Mouse (Mus musculus): ENCODE results near the gene Maz. TPM values are rescaled to one million over a fixed set of nuclear protein-coding genes. Genes with fewer than 3 reads are reported as not detected.

The Maz gene
- polyA plus RNA-seq, 1 experiment from 2014 or later: 44.7 TPM

DNA sequence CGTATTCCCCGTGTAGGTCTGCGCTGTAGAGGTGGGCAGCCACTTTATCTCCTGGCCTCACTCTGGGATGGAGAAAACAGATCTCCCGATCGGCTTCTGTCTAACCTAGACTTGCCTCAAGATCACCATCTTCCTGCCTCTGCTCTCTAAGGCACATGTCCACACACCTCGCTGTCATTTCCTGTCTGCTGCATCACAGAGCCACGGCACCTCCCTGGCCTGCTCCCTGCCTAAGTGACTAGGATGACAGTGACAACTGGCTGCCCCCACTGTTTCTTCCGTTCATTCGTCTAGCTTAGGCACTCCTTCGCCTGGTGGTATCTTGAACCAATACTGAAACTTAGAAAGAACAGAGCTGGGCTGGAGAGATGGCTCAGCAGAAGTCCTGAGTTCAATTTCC is 27.3 kb downstream of the Maz start:
- peaks cover 12% of the 10 kb centered on the region; the same call in 1 of the 2 replicates for H3K36me3 ChIP-seq (ENCODE audit: control insufficient read depth, insufficient read depth, low read length)
- H3K27ac ChIP-seq (replicated peaks in 1 of 2; ENCODE audit: control insufficient read depth in 1 of 2, insufficient read depth in 1 of 2, low read depth in 2 of 2, low read length in 2 of 2): no peak overlapping the region
- H3K9me3 ChIP-seq (ENCODE audit: control insufficient read depth, low read length): peaks cover 4% of the 10 kb centered on the region; the same call in 1 of the 2 replicates
- no peak overlapping the region for H3K9ac ChIP-seq (ENCODE audit: low read length)
- no peak overlapping the region for H3K4me2 ChIP-seq (ENCODE audit: low read length)
- H3K27me3 ChIP-seq (ENCODE audit: control insufficient read depth, insufficient read depth, low read length): no peaks in the 10 kb centered on the region
- H3K4me1 ChIP-seq (ENCODE audit: control insufficient read depth in 2 of 2, insufficient read depth in 2 of 2, low read length in 2 of 2): no peaks in the 10 kb centered on the region
- 71% methylated on average over 10 of the region's 10 CpGs for WGBS
- no peak for ATAC-seq (ENCODE audit: insufficient number of reproducible peaks, insufficient read depth, low FRiP score, low read depth)
- H3K4me3 ChIP-seq (ENCODE audit: control insufficient read depth in 1 of 2, insufficient read depth in 1 of 2, low read depth in 1 of 2, low read length in 2 of 2): no peak overlapping the region

DNA sequence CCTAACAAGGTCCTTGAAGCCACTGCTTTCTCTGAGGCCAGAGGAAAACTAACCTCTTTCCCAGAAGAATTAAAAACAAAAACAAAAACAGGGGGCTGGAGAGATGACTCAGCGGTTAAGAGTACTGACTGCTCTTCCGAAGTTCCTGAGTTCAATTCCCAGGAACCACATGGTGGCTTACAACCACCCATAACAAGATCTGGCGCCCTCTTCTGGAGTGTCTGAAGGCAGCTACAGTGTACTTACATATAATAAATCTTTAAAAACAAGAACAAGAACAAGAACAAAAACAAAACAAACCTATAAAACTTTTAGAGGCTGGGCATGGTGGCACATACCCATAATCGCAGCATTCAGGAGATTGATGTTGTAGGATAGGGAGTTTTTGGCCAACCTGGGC is 30.4 kb downstream of the Maz start:
- H3K27me3 ChIP-seq (ENCODE audit: control insufficient read depth, insufficient read depth, low read length): no peaks in the 10 kb centered on the region

DNA sequence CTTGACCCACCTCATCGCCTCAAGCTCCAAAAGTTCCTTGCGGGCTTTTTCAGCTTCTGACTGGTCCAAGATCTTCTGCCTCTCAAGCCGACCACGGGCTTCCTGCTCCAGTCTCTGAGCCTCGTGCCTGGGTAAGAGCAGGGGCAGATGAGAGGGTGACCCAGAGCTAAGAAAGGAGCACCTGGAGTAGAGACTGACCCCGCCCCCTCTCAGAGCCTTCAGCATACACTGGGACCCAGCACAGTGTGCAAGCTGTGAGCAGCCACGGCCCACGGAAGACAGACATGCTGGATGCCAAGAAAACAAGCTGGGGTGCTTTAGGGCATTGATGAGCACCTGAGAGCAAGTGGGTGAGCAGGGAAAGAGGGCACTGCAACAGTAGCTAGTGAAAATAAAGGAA is 38.0 kb downstream of the Maz start:
- Histone ChIP-seq H3K27ac (replicated peaks in 1 of 2; ENCODE audit: control insufficient read depth in 1 of 2, insufficient read depth in 1 of 2, low read depth in 2 of 2, low read length in 2 of 2) (no peak overlapping the region), H3K9ac (ENCODE audit: low read length) (no peak overlapping the region), H3K4me3 (ENCODE audit: control insufficient read depth in 1 of 2, insufficient read depth in 1 of 2, low read depth in 1 of 2, low read length in 2 of 2) (no peak overlapping the region), H3K4me2 (ENCODE audit: low read length) (no peak overlapping the region), H3K4me1 (ENCODE audit: control insufficient read depth in 2 of 2, insufficient read depth in 2 of 2, low read length in 2 of 2) (0 out of 4 replicates have a peak, but pooled peaks cover 0 to 5% of the 10 kb centered on the region in 2 experiments), H3K36me3 (ENCODE audit: control insufficient read depth, insufficient read depth, low read length) (0 out of 2 replicates have a peak, but pooled peaks cover 2% of the 10 kb centered on the region), H3K9me3 (ENCODE audit: control insufficient read depth, low read length) (no peaks in the 10 kb centered on the region), H3K27me3 (ENCODE audit: control insufficient read depth, insufficient read depth, low read length) (no peaks in the 10 kb centered on the region)
- WGBS: 65% methylated on average over 8 of the region's 8 CpGs
- ATAC-seq (ENCODE audit: insufficient number of reproducible peaks, insufficient read depth, low FRiP score, low read depth): no peak

More for the DNA sequence above, 30.4 kb downstream of the Maz start:
- no peaks in the 10 kb centered on the region for H3K4me1 ChIP-seq (ENCODE audit: control insufficient read depth in 2 of 2, insufficient read depth in 2 of 2, low read length in 2 of 2)
- H3K9ac ChIP-seq (ENCODE audit: low read length): no peak overlapping the region
- ATAC-seq (ENCODE audit: insufficient number of reproducible peaks, insufficient read depth, low FRiP score, low read depth): no peak
- no peak overlapping the region for H3K4me2 ChIP-seq (ENCODE audit: low read length)
- no peak overlapping the region for H3K27ac ChIP-seq (replicated peaks in 1 of 2; ENCODE audit: control insufficient read depth in 1 of 2, insufficient read depth in 1 of 2, low read depth in 2 of 2, low read length in 2 of 2)
- 81% methylated on average over 4 of the region's 4 CpGs for WGBS
- H3K9me3 ChIP-seq (ENCODE audit: control insufficient read depth, low read length): peaks cover 4% of the 10 kb centered on the region; the same call in 1 of the 2 replicates
- no peak overlapping the region for H3K4me3 ChIP-seq (ENCODE audit: control insufficient read depth in 1 of 2, insufficient read depth in 1 of 2, low read depth in 1 of 2, low read length in 2 of 2)
- peaks cover 12% of the 10 kb centered on the region; the same call in 1 of the 2 replicates for H3K36me3 ChIP-seq (ENCODE audit: control insufficient read depth, insufficient read depth, low read length)

DNA sequence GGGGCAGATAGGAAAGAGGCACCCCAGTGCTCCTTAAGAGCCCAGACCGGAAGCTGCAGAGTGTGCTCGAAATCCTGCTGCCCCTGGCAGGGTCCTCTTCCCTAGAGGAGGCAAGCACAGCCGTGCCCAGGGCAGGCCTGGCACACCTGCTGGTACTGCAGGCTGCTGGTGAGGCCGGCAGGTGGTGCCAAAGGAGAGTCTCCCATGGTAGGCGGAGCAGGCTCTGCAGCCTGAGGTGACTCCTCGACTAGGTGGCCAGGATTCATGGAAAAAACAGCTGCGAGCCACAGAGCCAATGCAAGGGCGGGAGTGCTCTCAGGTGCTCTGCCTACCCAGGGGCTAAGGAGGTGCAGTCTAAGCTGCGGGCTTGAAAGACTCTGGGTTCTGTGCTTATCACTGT is 40.5 kb downstream of the Maz start:
- Histone ChIP-seq H3K4me3 (ENCODE audit: control insufficient read depth in 1 of 2, insufficient read depth in 1 of 2, low read depth in 1 of 2, low read length in 2 of 2) (no peak overlapping the region), H3K27me3 (ENCODE audit: control insufficient read depth, insufficient read depth, low read length) (no peaks in the 10 kb centered on the region), H3K27ac (replicated peaks in 1 of 2; ENCODE audit: control insufficient read depth in 1 of 2, insufficient read depth in 1 of 2, low read depth in 2 of 2, low read length in 2 of 2) (no peak overlapping the region), H3K4me1 (ENCODE audit: control insufficient read depth in 2 of 2, insufficient read depth in 2 of 2, low read length in 2 of 2) (0 out of 4 replicates have a peak, but pooled peaks cover 0 to 5% of the 10 kb centered on the region in 2 experiments), H3K36me3 (ENCODE audit: control insufficient read depth, insufficient read depth, low read length) (0 out of 2 replicates have a peak, but pooled peaks cover 5% of the 10 kb centered on the region), H3K9me3 (ENCODE audit: control insufficient read depth, low read length) (no peaks in the 10 kb centered on the region), H3K9ac (ENCODE audit: low read length) (no peak overlapping the region), H3K4me2 (ENCODE audit: low read length) (no peak overlapping the region)
- WGBS: 42% methylated on average over 9 of the region's 9 CpGs
- ATAC-seq (ENCODE audit: insufficient number of reproducible peaks, insufficient read depth, low FRiP score, low read depth): no peak

DNA sequence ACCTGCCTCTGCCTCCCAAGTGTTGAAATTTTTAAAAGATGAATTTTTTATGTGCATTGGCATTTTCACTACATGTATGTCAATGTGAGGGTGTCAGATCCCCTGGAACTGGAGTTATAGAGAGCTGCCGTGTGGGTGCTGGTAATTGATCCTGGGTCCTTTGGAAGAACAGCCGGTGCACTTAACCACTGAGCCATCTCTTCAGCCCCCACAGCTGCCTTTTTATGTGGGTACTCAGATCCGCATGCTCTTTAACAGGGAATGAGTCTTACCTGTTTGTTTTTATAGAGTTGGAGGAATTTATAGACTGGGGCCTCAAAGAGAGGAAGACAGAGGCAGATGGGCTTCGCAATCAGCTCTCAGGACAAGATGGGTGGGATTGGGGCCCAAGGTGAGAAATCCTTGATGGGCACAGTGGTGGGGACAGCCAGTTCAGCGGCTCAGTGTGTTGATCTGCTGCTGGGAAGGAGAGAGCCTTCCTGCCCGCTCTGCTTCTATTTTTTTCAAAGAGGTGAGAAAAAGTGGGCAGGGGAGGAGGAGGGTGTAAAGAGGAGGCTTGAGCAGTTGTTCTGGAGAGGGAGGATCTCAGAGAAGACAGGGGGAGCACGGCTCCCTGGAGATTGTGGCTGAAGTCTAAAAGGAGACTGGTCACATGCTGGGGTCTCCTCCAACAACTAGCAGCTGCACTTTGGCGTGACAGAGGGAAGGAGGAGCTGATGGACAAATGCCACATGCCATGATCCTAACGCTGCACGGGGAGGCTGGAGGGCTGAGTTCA is 42.0 kb downstream of the Maz start:
- WGBS: 37% methylated on average over 10 of the region's 10 CpGs
- no peaks in the 10 kb centered on the region for H3K9me3 ChIP-seq (ENCODE audit: control insufficient read depth, low read length)
- no peaks in the 10 kb centered on the region for H3K27me3 ChIP-seq (ENCODE audit: control insufficient read depth, insufficient read depth, low read length)
- H3K9ac ChIP-seq (ENCODE audit: low read length): no peak overlapping the region
- no peak overlapping the region for H3K4me3 ChIP-seq (ENCODE audit: control insufficient read depth in 1 of 2, insufficient read depth in 1 of 2, low read depth in 1 of 2, low read length in 2 of 2)
- no peak overlapping the region for H3K4me2 ChIP-seq (ENCODE audit: low read length)
- H3K4me1 ChIP-seq (ENCODE audit: control insufficient read depth in 2 of 2, insufficient read depth in 2 of 2, low read length in 2 of 2): 0 out of 4 replicates have a peak, but pooled peaks cover 0 to 5% of the 10 kb centered on the region in 2 experiments
- no peak for ATAC-seq (ENCODE audit: insufficient number of reproducible peaks, insufficient read depth, low FRiP score, low read depth)
- H3K36me3 ChIP-seq (ENCODE audit: control insufficient read depth, insufficient read depth, low read length): peaks cover 15% of the 10 kb centered on the region
- H3K27ac ChIP-seq (replicated peaks in 1 of 2; ENCODE audit: control insufficient read depth in 1 of 2, insufficient read depth in 1 of 2, low read depth in 2 of 2, low read length in 2 of 2): no peak overlapping the region

DNA sequence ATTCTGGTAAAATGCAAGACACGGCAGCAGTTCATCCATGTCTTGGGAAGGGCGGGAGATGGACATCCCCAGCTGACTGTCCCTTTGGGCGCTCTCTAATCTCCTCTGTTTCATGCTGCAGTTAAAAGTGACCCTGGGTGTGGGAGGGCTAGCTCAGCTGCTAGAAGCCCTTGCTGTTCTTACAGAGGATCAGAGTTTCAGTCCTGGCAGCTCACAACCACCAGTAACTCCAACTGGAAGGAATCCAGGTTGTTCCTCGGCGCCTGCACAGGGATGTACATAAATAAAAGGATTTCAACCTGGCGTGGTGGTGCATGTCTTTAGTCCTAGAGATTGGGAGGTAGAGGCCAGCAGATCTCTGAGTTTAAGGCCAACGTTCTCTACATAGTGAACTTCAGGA is 43.7 kb downstream of the Maz start:
- Histone ChIP-seq H3K4me1 (ENCODE audit: control insufficient read depth in 2 of 2, insufficient read depth in 2 of 2, low read length in 2 of 2) (0 out of 4 replicates have a peak, but pooled peaks cover 0 to 5% of the 10 kb centered on the region in 2 experiments), H3K27me3 (ENCODE audit: control insufficient read depth, insufficient read depth, low read length) (no peaks in the 10 kb centered on the region), H3K4me3 (ENCODE audit: control insufficient read depth in 1 of 2, insufficient read depth in 1 of 2, low read depth in 1 of 2, low read length in 2 of 2) (no peak overlapping the region), H3K9me3 (ENCODE audit: control insufficient read depth, low read length) (no peaks in the 10 kb centered on the region), H3K27ac (replicated peaks in 1 of 2; ENCODE audit: control insufficient read depth in 1 of 2, insufficient read depth in 1 of 2, low read depth in 2 of 2, low read length in 2 of 2) (no peak overlapping the region), H3K36me3 (ENCODE audit: control insufficient read depth, insufficient read depth, low read length) (peaks cover 32% of the 10 kb centered on the region), H3K9ac (ENCODE audit: low read length) (no peak overlapping the region), H3K4me2 (ENCODE audit: low read length) (no peak overlapping the region)
- ATAC-seq (ENCODE audit: insufficient number of reproducible peaks, insufficient read depth, low FRiP score, low read depth): no peak
- WGBS: 74% methylated on average over 7 of the region's 7 CpGs

DNA sequence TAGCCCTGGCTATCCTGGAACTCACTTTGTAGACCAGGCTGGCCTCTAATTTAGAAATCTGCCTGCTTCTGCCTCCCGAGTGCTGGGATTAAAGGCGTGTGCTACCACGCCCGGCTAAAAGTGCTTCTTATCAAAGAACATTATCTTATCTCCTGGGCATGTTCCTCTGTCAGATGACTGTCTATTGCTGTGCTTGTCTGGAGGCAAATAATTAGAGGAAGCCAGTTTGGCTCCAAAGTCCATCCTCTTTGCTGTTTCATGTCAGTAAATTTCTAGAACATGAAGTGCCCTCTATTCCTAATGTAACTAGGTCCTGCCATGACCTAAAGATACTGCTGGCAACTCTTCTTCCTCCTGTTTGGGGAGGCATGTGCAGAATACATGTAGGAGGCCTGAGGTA is 44.8 kb downstream of the Maz start:
- Histone ChIP-seq H3K4me3 (ENCODE audit: control insufficient read depth in 1 of 2, insufficient read depth in 1 of 2, low read depth in 1 of 2, low read length in 2 of 2) (no peak overlapping the region), H3K27ac (replicated peaks in 1 of 2; ENCODE audit: control insufficient read depth in 1 of 2, insufficient read depth in 1 of 2, low read depth in 2 of 2, low read length in 2 of 2) (no peak overlapping the region), H3K4me2 (ENCODE audit: low read length) (no peak overlapping the region), H3K4me1 (ENCODE audit: control insufficient read depth in 2 of 2, insufficient read depth in 2 of 2, low read length in 2 of 2) (peaks cover 2 to 10% of the 10 kb centered on the region in 2 experiments; a peak in 2 of 4 replicates), H3K27me3 (ENCODE audit: control insufficient read depth, insufficient read depth, low read length) (no peaks in the 10 kb centered on the region), H3K9ac (ENCODE audit: low read length) (no peak overlapping the region), H3K9me3 (ENCODE audit: control insufficient read depth, low read length) (no peaks in the 10 kb centered on the region), H3K36me3 (ENCODE audit: control insufficient read depth, insufficient read depth, low read length) (peaks cover 33% of the 10 kb centered on the region)
- ATAC-seq (ENCODE audit: insufficient number of reproducible peaks, insufficient read depth, low FRiP score, low read depth): no peak
- WGBS: 65% methylated on average over 4 of the region's 4 CpGs
